Comparison of ENCODE assay signal across 22 mouse cellular contexts in genomic region chr13:112236956-112237355, GRCm38 (mm10). TPM values are rescaled to one million over a fixed set of nuclear protein-coding genes. Genes with fewer than 3 reads are reported as not detected.
A peak's percentile ranks its signal among the peaks of the same experiment; 100 is the strongest.
DNase-seq lines count a peak whose midpoint lies in the region; ATAC-seq lines count a peak whose summit lies in the region.
"Had no signal": no experiment of that assay in that cellular context is flagged by ENCODE, and none has a peak within 500 bp of the region (broad histone marks: within the 10 kb centered on the region; RNA-seq: fewer than 3 reads in every experiment).

No protein-coding gene starts in this region.

- no peak for ATAC-seq in forebrain, embryonic 14.5 days
- ATAC-seq in kidney, embryonic 15.5 days (replicated peaks; ENCODE audit: low FRiP score): no peak
- ATAC-seq: CD4-positive, CD25-positive, alpha-beta regulatory T cell, adult 4 months; forebrain, embryonic 16.5 days had no signal

- H3K9ac ChIP-seq in forebrain, embryonic 14.5 days (ENCODE audit: low read length): no peak overlapping the region
- no peak overlapping the region for H3K9ac ChIP-seq in kidney, embryonic 15.5 days
- H3K9ac ChIP-seq: embryonic facial prominence, embryonic 13.5 days; forebrain, embryonic 12.5 days had no signal

- H3K9me3 ChIP-seq in forebrain, embryonic 14.5 days (replicated peaks; ENCODE audit: control insufficient read depth, low read length): peaks cover 4% of the 10 kb centered on the region; the same call in 1 of the 2 replicates
- peaks cover 4% of the 10 kb centered on the region; the same call in 1 of the 2 replicates for H3K9me3 ChIP-seq in forebrain, embryonic 10.5 days
- no peaks in the 10 kb centered on the region for H3K9me3 ChIP-seq in kidney, embryonic 15.5 days (replicated peaks)
- H3K9me3 ChIP-seq: embryonic facial prominence, embryonic 13.5 days; forebrain, embryonic 12.5 days; G1E had no signal

- H3K27ac ChIP-seq in forebrain, embryonic 14.5 days (ENCODE audit: low read depth, low read length): no peak overlapping the region
- H3K27ac ChIP-seq in forebrain, embryonic 10.5 days: no peak overlapping the region
- H3K27ac ChIP-seq in kidney, embryonic 15.5 days: 0 out of 2 replicates have a peak overlapping the region, but pooled peaks have one; percentile 14
- H3K27ac ChIP-seq: embryonic facial prominence, embryonic 13.5 days; forebrain, embryonic 12.5 days had no signal

- H3K4me2 ChIP-seq in forebrain, embryonic 14.5 days (ENCODE audit: low read length): no peak overlapping the region
- no peak overlapping the region for H3K4me2 ChIP-seq in kidney, embryonic 15.5 days
- H3K4me2 ChIP-seq: embryonic facial prominence, embryonic 13.5 days; forebrain, embryonic 12.5 days had no signal

- peaks cover 6% of the 10 kb centered on the region; the same call in 1 of the 2 replicates for H3K4me1 ChIP-seq in forebrain, embryonic 14.5 days (ENCODE audit: control insufficient read depth, insufficient read depth, low read length)
- peaks cover 30% of the 10 kb centered on the region for H3K4me1 ChIP-seq in forebrain, embryonic 10.5 days
- H3K4me1 ChIP-seq in kidney, embryonic 15.5 days: peaks cover 19% of the 10 kb centered on the region

- no peaks in the 10 kb centered on the region for H3K27me3 ChIP-seq in forebrain, embryonic 14.5 days (replicated peaks; ENCODE audit: control insufficient read depth, insufficient read depth, low read length)
- H3K27me3 ChIP-seq in forebrain, embryonic 10.5 days (ENCODE audit: poor library complexity, severe bottlenecking): peaks cover 37% of the 10 kb centered on the region
- no peaks in the 10 kb centered on the region for H3K27me3 ChIP-seq in kidney, embryonic 15.5 days
- H3K27me3 ChIP-seq: CH12.LX; embryonic facial prominence, embryonic 13.5 days had no signal

- DNase-seq in embryo, embryonic 10 days (ENCODE audit: low spot score): peak; percentile 5
- no peak for DNase-seq in embryo, embryonic 11 days
- DNase-seq in forebrain, embryonic 14.5 days (ENCODE audit: low spot score): peak; percentile 28
- DNase-seq in forebrain, embryonic 10.5 days (ENCODE audit: extremely low spot score, low spot score): no peak
- DNase-seq in kidney, postnatal 4 days: no peak
- DNase-seq in Muller cell, postnatal 12 days (ENCODE audit: inconsistent ontology term): peak; percentile 80
- no peak for DNase-seq in heart, adult 8-10 months (ENCODE audit: low spot score)
- DNase-seq: adrenal gland, adult 2 months; adrenal gland, postnatal 10 days; adrenal gland, postnatal 25 days; B cell, adult 2 months; cerebellum, adult 11-12 months; cerebellum, adult 2 months; cerebellum, adult 9-10 months; cerebellum, postnatal 25 days had no signal

- no peaks in the 10 kb centered on the region for H3K36me3 ChIP-seq in forebrain, embryonic 14.5 days (ENCODE audit: control insufficient read depth, insufficient read depth, low read length)
- H3K36me3 ChIP-seq in forebrain, embryonic 10.5 days (replicated peaks): no peaks in the 10 kb centered on the region
- no peaks in the 10 kb centered on the region for H3K36me3 ChIP-seq in kidney, embryonic 15.5 days
- H3K36me3 ChIP-seq: embryonic facial prominence, embryonic 13.5 days; forebrain, embryonic 12.5 days; G1E had no signal

- no peak overlapping the region for H3K4me3 ChIP-seq in forebrain, embryonic 14.5 days (ENCODE audit: low read depth, low read length)
- no peak overlapping the region for H3K4me3 ChIP-seq in forebrain, embryonic 10.5 days
- no peak overlapping the region for H3K4me3 ChIP-seq in kidney, embryonic 15.5 days (replicated peaks)
- H3K4me3 ChIP-seq: embryonic facial prominence, embryonic 13.5 days; forebrain, embryonic 12.5 days had no signal

- 36% methylated on average over 6 of the region's 6 CpGs for WGBS in forebrain, embryonic 14.5 days
- 55% methylated on average over 6 of the region's 6 CpGs for WGBS in forebrain, embryonic 10.5 days
- WGBS in kidney, embryonic 15.5 days: 50% methylated on average over 6 of the region's 6 CpGs

RNA-seq across cellular contexts. Expression of gene Ankrd55, which starts 51.3 kb away (rescaled TPM):
- 2.6 and 3.6 TPM in 2 replicates for polyA plus RNA-seq in forebrain, embryonic 14.5 days (2014; fragmentation: Nextera tagmentation; extraction: Ambion mirVana)
- 0.55 and 0.60 TPM in 2 replicates for polyA plus RNA-seq in forebrain, embryonic 10.5 days (2016; fragmentation: Nextera tagmentation; extraction: Ambion mirVana)
- polyA plus RNA-seq in kidney, embryonic 15.5 days (2015; fragmentation: Nextera tagmentation; extraction: Ambion mirVana): 0.21 and 0.31 TPM in 2 replicates
- 1 to 10 TPM; 1.6 to 2.7 (median 2.4) TPM for total RNA-seq in heart, adult 8-10 months (2022)
- polyA plus RNA-seq: G1E had no signal

Comparison
In these comparisons a context has a peak if more than half of its experiments do, and no peak if none do; other contexts are left out.
1. DNase-seq: peak in embryo, embryonic 10 days (single experiment), forebrain, embryonic 14.5 days (single experiment) and Muller cell, postnatal 12 days (single experiment); none in embryo, embryonic 11 days (single experiment), forebrain, embryonic 10.5 days (single experiment), kidney, postnatal 4 days (0 of 2) and heart, adult 8-10 months (single experiment).